Mouse (Mus musculus) liver, embryonic 16.5 days (tissue): Measurements from ENCODE around the gene Por. TPM values are rescaled to one million over a fixed set of nuclear protein-coding genes. Genes with fewer than 3 reads are reported as not detected.

Experiments used
- ATAC-seq: fragments of 200-750 bp; cut with Nextera tagmentation; 2 replicates; pipeline ENCODE4 v1.8.0; 2017; ENCODE audit warnings: low read depth, mild to moderate bottlenecking, moderate number of reproducible peaks, moderate library complexity
- H3K27ac ChIP-seq: fragments of 300-500 bp; sonication (generic); 2 replicates; pipeline ENCODE4 v1.5.1; 2014; ENCODE audit warnings: mild to moderate bottlenecking, low read length
- H3K27me3 ChIP-seq: fragments of 300-500 bp; sonication (generic); 2 replicates; pipeline ENCODE4 v1.6.1; 2014; ENCODE audit warnings: low read depth, low read length, mixed read lengths; ENCODE audit not compliant: control insufficient read depth, insufficient read depth
- H3K36me3 ChIP-seq: fragments of 300-500 bp; sonication (generic); 2 replicates; pipeline ENCODE4 v1.6.1; 2014; ENCODE audit warnings: mild to moderate bottlenecking; ENCODE audit not compliant: control insufficient read depth, insufficient read depth
- H3K4me1 ChIP-seq: fragments of 300-500 bp; sonication (generic); 2 replicates; pipeline ENCODE4 v1.6.1; 2014; ENCODE audit warnings: low read depth, low read length, mixed read lengths; ENCODE audit not compliant: control insufficient read depth
- H3K4me2 ChIP-seq: fragments of 300-500 bp; sonication (generic); 2 replicates; pipeline ENCODE4 v1.6.1; 2014; ENCODE audit warnings: low read depth, low read length, mixed read lengths
- H3K4me3 ChIP-seq: fragments of 300-500 bp; sonication (generic); 2 replicates; pipeline ENCODE4 v1.5.1; 2014; ENCODE audit warnings: low read depth, mild to moderate bottlenecking, low read length
- H3K9ac ChIP-seq: fragments of 300-500 bp; sonication (generic); 2 replicates; pipeline ENCODE4 v1.6.1; 2014; ENCODE audit warnings: low read depth, low read length
- H3K9me3 ChIP-seq: fragments of 300-500 bp; sonication (generic); replicated peaks from 2 replicates; pipeline ENCODE4 v1.6.1; 2016; ENCODE audit warnings: low read length; ENCODE audit not compliant: control insufficient read depth
- WGBS: fragments of 180-500 bp; shearing (Covaris S2); extraction: QIAGEN DNeasy Blood & Tissue Kit; methylation state at CpG from one replicate; pipeline ENCODE4 v1.1.7; 2014; ENCODE audit not compliant: insufficient replicate concordance; 5-methylcytosine and 5-hydroxymethylcytosine counted together
- polyA plus RNA-seq: library from polyadenylated mRNA; unstranded; fragments of >200 nt; fragmentation: Nextera tagmentation; extraction: Ambion mirVana; gene quantifications from 2 replicates; pipeline ENCODE4 v1.2.1, GENCODE M21; 2015

Gene Por
- polyA plus RNA-seq, 1 experiment from 2014 or later = 53.1 TPM

- Histone ChIP-seq H3K27ac (no peak overlapping the region), H3K4me2 (no peak overlapping the region), H3K4me3 (no peak overlapping the region), H3K9ac (no peak overlapping the region), H3K27me3 (no peaks in the 10 kb centered on the region), H3K36me3 (no peaks in the 10 kb centered on the region), H3K9me3 (no peaks in the 10 kb centered on the region), H3K4me1 (peaks cover 6% of the 10 kb centered on the region)
- ATAC-seq = no peak
- 76% methylated on average over 4 of the region's 4 CpGs for WGBS
Observed at GRCm38 (mm10) chr5:135701601-135702000, 31.8 kb downstream of the Por start.

- Histone ChIP-seq H3K4me2 (no peak overlapping the region), H3K4me1 (peaks cover 6% of the 10 kb centered on the region), H3K9me3 (no peaks in the 10 kb centered on the region), H3K9ac (no peak overlapping the region), H3K4me3 (no peak overlapping the region), H3K27ac (no peak overlapping the region), H3K36me3 (no peaks in the 10 kb centered on the region), H3K27me3 (no peaks in the 10 kb centered on the region)
- ATAC-seq = no peak
- WGBS = 60% methylated on average over 6 of the region's 6 CpGs
Observed at GRCm38 (mm10) chr5:135702190-135702589, 32.4 kb downstream of the Por start.

GRCm38 (mm10) chr5:135702682-135703192 is 32.9 kb downstream of the Por start:
- Histone ChIP-seq H3K27ac (no peak overlapping the region), H3K9ac (no peak overlapping the region), H3K4me1 (peaks cover 9% of the 10 kb centered on the region), H3K4me3 (no peak overlapping the region), H3K4me2 (peak overlapping the region; percentile 1; the same call in 1 of the 2 replicates), H3K36me3 (no peaks in the 10 kb centered on the region), H3K27me3 (no peaks in the 10 kb centered on the region), H3K9me3 (no peaks in the 10 kb centered on the region)
- peak; percentile 17; the same call in 1 of the 2 replicates for ATAC-seq
- WGBS = 13% methylated on average over 15 of the region's 15 CpGs

- H3K4me3 ChIP-seq = no peak overlapping the region
- H3K4me1 ChIP-seq = peaks cover 14% of the 10 kb centered on the region
- no peaks in the 10 kb centered on the region for H3K9me3 ChIP-seq
- H3K36me3 ChIP-seq = no peaks in the 10 kb centered on the region
- H3K4me2 ChIP-seq = no peak overlapping the region
- WGBS = 75% methylated on average over 7 of the region's 7 CpGs
- no peak for ATAC-seq
- no peak overlapping the region for H3K9ac ChIP-seq
- H3K27me3 ChIP-seq = no peaks in the 10 kb centered on the region
- no peak overlapping the region for H3K27ac ChIP-seq
Observed at GRCm38 (mm10) chr5:135703431-135703830, 33.6 kb downstream of the Por start.

GRCm38 (mm10) chr5:135705383-135705782 is 35.5 kb downstream of the Por start:
- Histone ChIP-seq H3K9ac (no peak overlapping the region), H3K27ac (no peak overlapping the region), H3K4me2 (no peak overlapping the region), H3K27me3 (no peaks in the 10 kb centered on the region), H3K9me3 (no peaks in the 10 kb centered on the region), H3K4me1 (peaks cover 14% of the 10 kb centered on the region), H3K4me3 (no peak overlapping the region), H3K36me3 (no peaks in the 10 kb centered on the region)
- WGBS = 67% methylated on average over 4 of the region's 4 CpGs
- ATAC-seq = no peak

- H3K9me3 ChIP-seq = no peaks in the 10 kb centered on the region
- H3K4me3 ChIP-seq = no peak overlapping the region
- no peak for ATAC-seq
- H3K9ac ChIP-seq = no peak overlapping the region
- no peaks in the 10 kb centered on the region for H3K36me3 ChIP-seq
- H3K4me2 ChIP-seq = no peak overlapping the region
- H3K27ac ChIP-seq = no peak overlapping the region
- WGBS = 86% methylated on average over 13 of the region's 13 CpGs
- no peaks in the 10 kb centered on the region for H3K27me3 ChIP-seq
- peaks cover 22% of the 10 kb centered on the region for H3K4me1 ChIP-seq
Observed at GRCm38 (mm10) chr5:135707039-135707438, 37.2 kb downstream of the Por start.

- Histone ChIP-seq H3K4me3 (no peak overlapping the region), H3K36me3 (no peaks in the 10 kb centered on the region), H3K27me3 (no peaks in the 10 kb centered on the region), H3K9ac (no peak overlapping the region), H3K4me1 (peaks cover 27% of the 10 kb centered on the region), H3K27ac (0 out of 2 replicates have a peak overlapping the region, but pooled peaks have one; percentile 9), H3K9me3 (no peaks in the 10 kb centered on the region), H3K4me2 (no peak overlapping the region)
- 9% methylated on average over 1 of the region's 1 CpGs for WGBS
- no peak for ATAC-seq
Observed at GRCm38 (mm10) chr5:135707855-135708254, 38.0 kb downstream of the Por start.

- Histone ChIP-seq H3K4me3 (no peak overlapping the region), H3K27ac (no peak overlapping the region), H3K9ac (no peak overlapping the region), H3K4me2 (no peak overlapping the region), H3K27me3 (no peaks in the 10 kb centered on the region), H3K4me1 (peaks cover 36% of the 10 kb centered on the region), H3K36me3 (no peaks in the 10 kb centered on the region), H3K9me3 (no peaks in the 10 kb centered on the region)
- ATAC-seq = no peak
- 63% methylated on average over 5 of the region's 5 CpGs for WGBS
Observed at GRCm38 (mm10) chr5:135709716-135710115, 39.9 kb downstream of the Por start.

- H3K4me2 ChIP-seq = no peak overlapping the region
- H3K27me3 ChIP-seq = no peaks in the 10 kb centered on the region
- no peak for ATAC-seq
- H3K36me3 ChIP-seq = no peaks in the 10 kb centered on the region
- no peaks in the 10 kb centered on the region for H3K9me3 ChIP-seq
- no peak overlapping the region for H3K9ac ChIP-seq
- no peak overlapping the region for H3K4me3 ChIP-seq
- peaks cover 36% of the 10 kb centered on the region for H3K4me1 ChIP-seq
- H3K27ac ChIP-seq = no peak overlapping the region
- WGBS = 51% methylated on average over 7 of the region's 7 CpGs
Observed at GRCm38 (mm10) chr5:135710599-135711214, 40.9 kb downstream of the Por start.
